Mouse (Mus musculus): ENCODE data around the gene Ints7. TPM values are rescaled to one million over a fixed set of nuclear protein-coding genes. Genes with fewer than 3 reads are reported as not detected.

The Ints7 gene
- polyA plus RNA-seq (2017; shearing (Covaris generic)), result 10 to 100 TPM; 33.5 to 43.2 TPM

GRCm38 (mm10) chr1:191575458-191576247, at the start of gene Ints7, which contains the start of gene Dtl:
TSS of gene Ints7 (plus strand) at chr1:191575636.
TSS of gene Dtl (minus strand) at chr1:191575544.

Other genes with a start within 250 kb of the Ints7 start
- 10 to 100 TPM; 25.4 to 31.8 TPM for gene Tmem206, start 249.7 kb upstream of the Ints7 start, polyA plus RNA-seq (2017; shearing (Covaris generic))
- gene Ppp2r5a, start 172.4 kb upstream of the Ints7 start, polyA plus RNA-seq (2017; shearing (Covaris generic)), result 100 to 1,000 TPM; 228 to 361 TPM
- 10 to 100 TPM in 1 of 2 experiments, 1 to 10 TPM in 1; 5.5 to 10.8 TPM for gene Dtl, start 92 bp upstream of the Ints7 start, polyA plus RNA-seq (2017; shearing (Covaris generic))
- 10 to 100 TPM; 20.0 to 23.4 TPM for gene Lpgat1, start 142.2 kb downstream of the Ints7 start, polyA plus RNA-seq (2017; shearing (Covaris generic))
- gene Nek2, start 245.8 kb downstream of the Ints7 start, polyA plus RNA-seq (2017; shearing (Covaris generic)), result 1 to 10 TPM in 1 of 2 experiments, under 1 TPM in 1; 0.75 to 1.2 TPM